Mouse (Mus musculus): ENCODE results near the gene Gm11239. TPM values are rescaled to one million over a fixed set of nuclear protein-coding genes. Genes with fewer than 3 reads are reported as not detected.

The Gm11239 gene
- not detected for total RNA-seq (2023)

DNA sequence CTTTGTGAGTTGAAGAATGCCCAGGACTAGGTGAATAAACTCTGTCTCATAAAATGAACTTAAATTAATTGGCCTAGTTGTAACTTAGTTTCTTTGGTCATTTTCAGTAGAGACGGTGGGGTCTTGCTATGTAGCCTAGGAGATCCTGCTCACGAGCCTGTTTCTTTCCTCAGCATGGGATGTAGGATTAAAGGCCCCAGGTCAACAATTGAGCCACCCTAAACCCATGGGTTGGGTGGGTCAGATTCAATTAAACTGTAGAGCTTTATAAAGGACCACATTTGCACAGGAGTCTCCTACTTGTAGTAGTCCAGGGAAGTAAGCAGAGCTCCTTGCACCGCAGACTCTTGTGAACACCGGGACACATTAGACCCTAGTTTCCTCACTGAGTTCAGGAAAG is at the start of gene Gm11239:
Gm11239 (plus strand) TSS at position 301 of the 400 bp plus-strand sequence.

GRCm38 (mm10) chr4:73622684-73623083 is 45.5 kb upstream of the Gm11239 start, which contains the start of gene Gm11237:
Gene Gm11237, plus strand, starts transcription at chr4:73622984.

GRCm38 (mm10) chr4:73637821-73638220 is 30.3 kb upstream of the Gm11239 start, which contains the start of gene Gm11236:
Gene Gm11236, plus strand, starts transcription at chr4:73638121.

GRCm38 (mm10) chr4:73683216-73683615 is 15.1 kb downstream of the Gm11239 start, which contains the start of gene Gm428:
Gene Gm428, plus strand, starts transcription at chr4:73683516.

Other genes with a start within 250 kb of the Gm11239 start
- gene Gm11238, start 60.5 kb upstream of the Gm11239 start, total RNA-seq (2023) = not detected
- not detected for gene Gm11237, start 45.4 kb upstream of the Gm11239 start, total RNA-seq (2023)
- gene Gm11236, start 30.2 kb upstream of the Gm11239 start, total RNA-seq (2023) = not detected
- gene Gm428, start 15.2 kb downstream of the Gm11239 start, total RNA-seq (2023) = not detected
- not detected for gene Rasef, start 122.6 kb downstream of the Gm11239 start, total RNA-seq (2023)
- not detected for gene Gm11758, start 207.9 kb downstream of the Gm11239 start, total RNA-seq (2023)
- not detected for gene Gm11757, start 222.8 kb downstream of the Gm11239 start, total RNA-seq (2023)
- gene Gm13871, start 237.6 kb downstream of the Gm11239 start, total RNA-seq (2023) = not detected